In genomic region chr4:150615251-150616028, GRCm38 (mm10) we compare ENCODE assay signal across 15 mouse cellular contexts. TPM values are rescaled to one million over a fixed set of nuclear protein-coding genes. Genes with fewer than 3 reads are reported as not detected.
A peak's percentile ranks its signal among the peaks of the same experiment; 100 is the strongest.
DNase-seq lines count a peak whose midpoint lies in the region; ATAC-seq and TF ChIP-seq lines count a peak whose summit lies in the region.
"Had no signal": no experiment of that assay in that cellular context is flagged by ENCODE, and none has a peak within 500 bp of the region (broad histone marks: within the 10 kb centered on the region; RNA-seq: fewer than 3 reads in every experiment).

No protein-coding gene starts in this region.

- no peaks in the 10 kb centered on the region for H3K9me3 ChIP-seq in hindbrain, embryonic 11.5 days (ENCODE audit: control insufficient read depth, low read length)
- no peaks in the 10 kb centered on the region for H3K9me3 ChIP-seq in hindbrain, embryonic 10.5 days
- no peaks in the 10 kb centered on the region for H3K9me3 ChIP-seq in midbrain, embryonic 10.5 days (replicated peaks)
- H3K9me3 ChIP-seq in midbrain, embryonic 16.5 days (replicated peaks; ENCODE audit: control insufficient read depth, low read length, poor library complexity, severe bottlenecking), result no peaks in the 10 kb centered on the region
- H3K9me3 ChIP-seq in hindbrain, postnatal 0 days (ENCODE audit: low read length), result no peaks in the 10 kb centered on the region
- H3K9me3 ChIP-seq in liver, embryonic 12.5 days (replicated peaks), result no peaks in the 10 kb centered on the region

- H3K4me2 ChIP-seq in hindbrain, embryonic 11.5 days (replicated peaks; ENCODE audit: low read depth, low read length), result no peak overlapping the region
- no peak overlapping the region for H3K4me2 ChIP-seq in midbrain, embryonic 16.5 days (ENCODE audit: low read length)
- no peak overlapping the region for H3K4me2 ChIP-seq in hindbrain, postnatal 0 days (ENCODE audit: low read depth, low read length)
- no peak overlapping the region for H3K4me2 ChIP-seq in liver, embryonic 12.5 days
- H3K4me2 ChIP-seq: heart, embryonic 11.5 days had no signal

- WGBS in hindbrain, embryonic 11.5 days, result 94% methylated on average over 11 of the region's 12 CpGs
- 91% methylated on average over 12 of the region's 12 CpGs for WGBS in hindbrain, embryonic 10.5 days
- WGBS in midbrain, embryonic 10.5 days, result 88% methylated on average over 12 of the region's 12 CpGs
- WGBS in midbrain, embryonic 16.5 days, result 90% methylated on average over 12 of the region's 12 CpGs
- WGBS in hindbrain, postnatal 0 days, result 90% methylated on average over 12 of the region's 12 CpGs
- WGBS in liver, embryonic 12.5 days (ENCODE audit: insufficient replicate concordance), result 84% methylated on average over 12 of the region's 12 CpGs

- H3K4me1 ChIP-seq in hindbrain, embryonic 11.5 days (replicated peaks; ENCODE audit: control insufficient read depth, insufficient read depth, low read length), result no peaks in the 10 kb centered on the region
- no peaks in the 10 kb centered on the region for H3K4me1 ChIP-seq in hindbrain, embryonic 10.5 days (replicated peaks)
- H3K4me1 ChIP-seq in midbrain, embryonic 10.5 days, result peaks cover 10% of the 10 kb centered on the region
- H3K4me1 ChIP-seq in midbrain, embryonic 16.5 days (ENCODE audit: control insufficient read depth, insufficient read depth, low read length), result no peaks in the 10 kb centered on the region
- H3K4me1 ChIP-seq in hindbrain, postnatal 0 days (ENCODE audit: insufficient read depth, low read length), result no peaks in the 10 kb centered on the region
- H3K4me1 ChIP-seq in liver, embryonic 12.5 days, result no peaks in the 10 kb centered on the region

- peaks cover 35% of the 10 kb centered on the region for H3K36me3 ChIP-seq in hindbrain, embryonic 11.5 days (ENCODE audit: control insufficient read depth, insufficient read depth, low read length)
- peaks cover 98% of the 10 kb centered on the region for H3K36me3 ChIP-seq in hindbrain, embryonic 10.5 days
- H3K36me3 ChIP-seq in midbrain, embryonic 10.5 days, result peaks cover 98% of the 10 kb centered on the region
- peaks cover 69% of the 10 kb centered on the region for H3K36me3 ChIP-seq in midbrain, embryonic 16.5 days (ENCODE audit: control insufficient read depth, insufficient read depth, low read length)
- peaks cover 72% of the 10 kb centered on the region for H3K36me3 ChIP-seq in hindbrain, postnatal 0 days (ENCODE audit: insufficient read depth, low read length)
- peaks cover 96% of the 10 kb centered on the region for H3K36me3 ChIP-seq in liver, embryonic 12.5 days

- no peaks in the 10 kb centered on the region for H3K27me3 ChIP-seq in hindbrain, embryonic 11.5 days (ENCODE audit: control insufficient read depth, insufficient read depth, low read length)
- H3K27me3 ChIP-seq in hindbrain, embryonic 10.5 days (ENCODE audit: insufficient read depth, poor library complexity, severe bottlenecking), result no peaks in the 10 kb centered on the region
- H3K27me3 ChIP-seq in midbrain, embryonic 10.5 days (ENCODE audit: low read depth, poor library complexity, severe bottlenecking), result no peaks in the 10 kb centered on the region
- no peaks in the 10 kb centered on the region for H3K27me3 ChIP-seq in midbrain, embryonic 16.5 days (ENCODE audit: control insufficient read depth, insufficient read depth, low read depth, low read length)
- H3K27me3 ChIP-seq in hindbrain, postnatal 0 days (ENCODE audit: insufficient read depth, low read length), result no peaks in the 10 kb centered on the region
- H3K27me3 ChIP-seq in liver, embryonic 12.5 days (replicated peaks), result no peaks in the 10 kb centered on the region

- ATAC-seq in hindbrain, embryonic 11.5 days (ENCODE audit: low FRiP score), result 0 out of 2 replicates have a peak, but pooled peaks have one; percentile 26
- no peak for ATAC-seq in midbrain, embryonic 16.5 days
- peak; percentile 25; the same call in 1 of the 2 replicates for ATAC-seq in hindbrain, postnatal 0 days
- ATAC-seq in liver, embryonic 12.5 days, result no peak
- ATAC-seq: CD4-positive, CD25-positive, alpha-beta regulatory T cell, adult 4 months had no signal

- no peak overlapping the region for H3K4me3 ChIP-seq in hindbrain, embryonic 11.5 days (ENCODE audit: low read depth, low read length)
- H3K4me3 ChIP-seq in hindbrain, embryonic 10.5 days, result no peak overlapping the region
- H3K4me3 ChIP-seq in midbrain, embryonic 10.5 days, result no peak overlapping the region
- no peak overlapping the region for H3K4me3 ChIP-seq in midbrain, embryonic 16.5 days (ENCODE audit: low read depth, low read length)
- no peak overlapping the region for H3K4me3 ChIP-seq in hindbrain, postnatal 0 days (ENCODE audit: low read length)
- H3K4me3 ChIP-seq in liver, embryonic 12.5 days, result no peak overlapping the region

- TF ChIP-seq CTCF in hindbrain, postnatal 0 days (IDR thresholded peaks at IDR 0.05; ENCODE audit: low read depth), result no peak

- no peak overlapping the region for H3K27ac ChIP-seq in hindbrain, embryonic 11.5 days (ENCODE audit: low read depth, low read length)
- no peak overlapping the region for H3K27ac ChIP-seq in hindbrain, embryonic 10.5 days
- H3K27ac ChIP-seq in midbrain, embryonic 10.5 days (replicated peaks), result peak overlapping the region; percentile 7; the same call in 1 of the 2 replicates
- no peak overlapping the region for H3K27ac ChIP-seq in midbrain, embryonic 16.5 days (ENCODE audit: low read length)
- H3K27ac ChIP-seq in hindbrain, postnatal 0 days, result peak overlapping the region; percentile 16; the same call in 1 of the 2 replicates
- no peak overlapping the region for H3K27ac ChIP-seq in liver, embryonic 12.5 days

- DNase-seq in hindbrain, embryonic 11.5 days (ENCODE audit: low spot score), result no peak
- no peak for DNase-seq in hindbrain, embryonic 10.5 days (ENCODE audit: low spot score)
- no peak for DNase-seq in midbrain, embryonic 10.5 days (ENCODE audit: low spot score)
- DNase-seq in hindbrain, postnatal 0 days (ENCODE audit: low spot score), result no peak
- peak; percentile 14 to 22 for DNase-seq in thymus, postnatal 10 days (ENCODE audit: low spot score in 2 of 2)
- no peak for DNase-seq in testis, postnatal 10 days (ENCODE audit: low spot score)
- DNase-seq: cerebellum, postnatal 14 days; liver; right cerebral cortex, postnatal 14 days had no signal

- H3K9ac ChIP-seq in hindbrain, embryonic 11.5 days (ENCODE audit: low read depth, low read length), result no peak overlapping the region
- no peak overlapping the region for H3K9ac ChIP-seq in midbrain, embryonic 16.5 days (ENCODE audit: low read depth, low read length)
- H3K9ac ChIP-seq in hindbrain, postnatal 0 days (replicated peaks; ENCODE audit: low read length), result no peak overlapping the region
- H3K9ac ChIP-seq in liver, embryonic 12.5 days, result no peak overlapping the region

RNA-seq across cellular contexts. Expression of gene Slc45a1, which starts 36.5 kb away (rescaled TPM):
- polyA plus RNA-seq in hindbrain, embryonic 11.5 days (2014; fragmentation: Nextera tagmentation; extraction: Ambion mirVana), result 5.6 and 7.8 TPM in 2 replicates
- 2.9 and 8.4 TPM in 2 replicates for polyA plus RNA-seq in hindbrain, embryonic 10.5 days (2016; fragmentation: Nextera tagmentation; extraction: Ambion mirVana)
- polyA plus RNA-seq in midbrain, embryonic 10.5 days (2016; fragmentation: Nextera tagmentation; extraction: Ambion mirVana), result 1.7 and 4.4 TPM in 2 replicates
- 39.7 and 44.7 TPM in 2 replicates for polyA plus RNA-seq in midbrain, embryonic 16.5 days (2015; fragmentation: Nextera tagmentation; extraction: Ambion mirVana)
- 49.6 and 51.3 TPM in 2 replicates for total RNA-seq in hindbrain, postnatal 0 days (2014; rRNA removed)
- 41.7 and 47.5 TPM in 2 replicates for polyA plus RNA-seq in hindbrain, postnatal 0 days (2015; fragmentation: Nextera tagmentation; extraction: Ambion mirVana)
- 0.05 TPM in 1 of 2 replicates, not detected in the other for polyA plus RNA-seq in liver, embryonic 12.5 days (2016; fragmentation: Nextera tagmentation; extraction: Ambion mirVana)
- total RNA-seq: gastrocnemius, adult 8-10 months; neutrophil, adult 5-6 weeks had no signal
- polyA plus RNA-seq: CD4-positive, CD25-positive, alpha-beta regulatory T cell, adult 4 months had no signal

Comparison
In these comparisons a context has a peak if more than half of its experiments do, and no peak if none do; other contexts are left out.
1. H3K27ac ChIP-seq: peak in midbrain, embryonic 10.5 days (single experiment) and hindbrain, postnatal 0 days (single experiment); none in hindbrain, embryonic 11.5 days (single experiment), hindbrain, embryonic 10.5 days (single experiment), midbrain, embryonic 16.5 days (single experiment) and liver, embryonic 12.5 days (single experiment).
2. ATAC-seq: peak in hindbrain, embryonic 11.5 days (single experiment) and hindbrain, postnatal 0 days (single experiment); none in midbrain, embryonic 16.5 days (single experiment) and liver, embryonic 12.5 days (single experiment).
3. DNase-seq: peak in thymus, postnatal 10 days (2 of 2); none in hindbrain, embryonic 11.5 days (single experiment), hindbrain, embryonic 10.5 days (single experiment), midbrain, embryonic 10.5 days (single experiment), hindbrain, postnatal 0 days (single experiment) and testis, postnatal 10 days (single experiment).